Mouse (Mus musculus): ENCODE measurements at regions not wholly inside any gene's neighbourhood (a gene's known extent, or its start where the extent isn't known, plus 50 kb on each side); places are given as distances from the start of the nearest gene placed in this dataset.

GRCm38 (mm10) chr10:122194139-122194538, 97.0 kb upstream of the Rxylt1 start:
- TF ChIP-seq CTCF (IDR thresholded peaks at IDR 0.05; ENCODE audit: low read depth) = no peak
- TF ChIP-seq EP300 (IDR thresholded peaks at IDR 0.05; ENCODE audit: low read depth) = no peak

Data from liver, embryonic 14.5 days (tissue).